Mouse (Mus musculus): ENCODE measurements at regions not wholly inside any gene's neighbourhood (a gene's known extent, or its start where the extent isn't known, plus 50 kb on each side); places are given as distances from the start of the nearest gene placed in this dataset.

- no peak for DNase-seq (ENCODE audit: low spot score in 2 of 2)
Measured at GRCm38 (mm10) chr6:94816161-94816560, 116.2 kb upstream of the Lrig1 start.

GRCm38 (mm10) chr6:94814711-94815110 is 114.8 kb upstream of the Lrig1 start:
- no peak for DNase-seq (ENCODE audit: low spot score in 2 of 2)

- no peak for DNase-seq (ENCODE audit: low spot score in 2 of 2)
Measured at GRCm38 (mm10) chr6:94813481-94814148, 113.7 kb upstream of the Lrig1 start.

- DNase-seq (ENCODE audit: low spot score in 2 of 2): no peak
Measured at GRCm38 (mm10) chr6:94811846-94812245, 111.9 kb upstream of the Lrig1 start.

GRCm38 (mm10) chr6:94807216-94807615 is 107.3 kb upstream of the Lrig1 start:
- DNase-seq (ENCODE audit: low spot score in 2 of 2): no peak

GRCm38 (mm10) chr6:94806481-94807160 is 106.7 kb upstream of the Lrig1 start:
- no peak for DNase-seq (ENCODE audit: low spot score in 2 of 2)

- DNase-seq (ENCODE audit: low spot score in 2 of 2): no peak
Measured at GRCm38 (mm10) chr6:94805685-94806084, 105.7 kb upstream of the Lrig1 start.

GRCm38 (mm10) chr6:94804284-94804815 is 104.4 kb upstream of the Lrig1 start:
- DNase-seq (ENCODE audit: low spot score in 2 of 2): no peak

GRCm38 (mm10) chr6:94801039-94801438 is 101.1 kb upstream of the Lrig1 start:
- no peak for DNase-seq (ENCODE audit: low spot score in 2 of 2)

- no peak for DNase-seq (ENCODE audit: low spot score in 2 of 2)
Measured at GRCm38 (mm10) chr6:94798545-94799211, 98.7 kb upstream of the Lrig1 start.

- DNase-seq (ENCODE audit: low spot score in 2 of 2): no peak
Measured at GRCm38 (mm10) chr6:94795442-94795841, 95.5 kb upstream of the Lrig1 start.

- DNase-seq (ENCODE audit: low spot score in 2 of 2): no peak
Measured at GRCm38 (mm10) chr6:94793555-94793954, 93.6 kb upstream of the Lrig1 start.

GRCm38 (mm10) chr6:94792312-94792711 is 92.4 kb upstream of the Lrig1 start:
- no peak for DNase-seq (ENCODE audit: low spot score in 2 of 2)

- DNase-seq (ENCODE audit: low spot score in 2 of 2): peak; percentile 29 to 47
Measured at GRCm38 (mm10) chr6:94789308-94789763, 89.4 kb upstream of the Lrig1 start.

GRCm38 (mm10) chr6:94783471-94783870 is 83.5 kb upstream of the Lrig1 start:
- DNase-seq (ENCODE audit: low spot score in 2 of 2): no peak

GRCm38 (mm10) chr6:94780621-94781020 is 80.7 kb upstream of the Lrig1 start:
- no peak for DNase-seq (ENCODE audit: low spot score in 2 of 2)

GRCm38 (mm10) chr6:94779854-94780253 is 79.9 kb upstream of the Lrig1 start:
- no peak for DNase-seq (ENCODE audit: low spot score in 2 of 2)

GRCm38 (mm10) chr6:94779213-94779612 is 79.3 kb upstream of the Lrig1 start:
- no peak for DNase-seq (ENCODE audit: low spot score in 2 of 2)

GRCm38 (mm10) chr6:94778797-94779196 is 78.8 kb upstream of the Lrig1 start:
- no peak for DNase-seq (ENCODE audit: low spot score in 2 of 2)

- no peak for DNase-seq (ENCODE audit: low spot score in 2 of 2)
Measured at GRCm38 (mm10) chr6:94776585-94776984, 76.6 kb upstream of the Lrig1 start.

- DNase-seq (ENCODE audit: low spot score in 2 of 2): no peak
Measured at GRCm38 (mm10) chr6:94774871-94775270, 74.9 kb upstream of the Lrig1 start.
